Comparison of ENCODE assay signal across 8 mouse cellular contexts in genomic region chr8:26352541-26353010, GRCm38 (mm10).
DNase-seq lines count a peak whose midpoint lies in the region; ATAC-seq and TF ChIP-seq lines count a peak whose summit lies in the region.

No protein-coding gene starts in this region.

- H3K4me3 ChIP-seq in layer of hippocampus, adult 2 months, result peak overlapping the region; percentile 53
- H3K4me3 ChIP-seq in embryonic facial prominence, embryonic 15.5 days (replicated peaks), result peak overlapping the region; percentile 32
- H3K4me3 ChIP-seq in heart, embryonic 15.5 days, result peak overlapping the region; percentile 45
- H3K4me3 ChIP-seq in kidney, embryonic 16.5 days (ENCODE audit: low read length), result peak overlapping the region; percentile 34

- peaks cover 22% of the 10 kb centered on the region for H3K4me1 ChIP-seq in embryonic facial prominence, embryonic 15.5 days
- H3K4me1 ChIP-seq in heart, embryonic 15.5 days (replicated peaks), result peaks cover 28% of the 10 kb centered on the region
- H3K4me1 ChIP-seq in kidney, embryonic 16.5 days (ENCODE audit: insufficient read depth, low read length), result peaks cover 41% of the 10 kb centered on the region

- H3K27me3 ChIP-seq in embryonic facial prominence, embryonic 15.5 days, result no peaks in the 10 kb centered on the region
- H3K27me3 ChIP-seq in heart, embryonic 15.5 days, result no peaks in the 10 kb centered on the region
- no peaks in the 10 kb centered on the region for H3K27me3 ChIP-seq in kidney, embryonic 16.5 days (ENCODE audit: insufficient read depth, low read length)

- H3K4me2 ChIP-seq in embryonic facial prominence, embryonic 15.5 days (replicated peaks), result peak overlapping the region; percentile 64
- peak overlapping the region; percentile 88 for H3K4me2 ChIP-seq in heart, embryonic 15.5 days
- H3K4me2 ChIP-seq in kidney, embryonic 16.5 days (replicated peaks; ENCODE audit: low read depth, low read length), result peak overlapping the region; percentile 53

- 9% methylated on average over 9 of the region's 9 CpGs for WGBS in embryonic facial prominence, embryonic 15.5 days
- WGBS in heart, embryonic 15.5 days, result 12% methylated on average over 9 of the region's 9 CpGs
- WGBS in kidney, embryonic 16.5 days, result 16% methylated on average over 9 of the region's 9 CpGs

- H3K27ac ChIP-seq in layer of hippocampus, adult 2 months, result no peak overlapping the region
- H3K27ac ChIP-seq in embryonic facial prominence, embryonic 15.5 days (replicated peaks), result peak overlapping the region; percentile 96
- H3K27ac ChIP-seq in heart, embryonic 15.5 days, result peak overlapping the region; percentile 94
- H3K27ac ChIP-seq in kidney, embryonic 16.5 days (ENCODE audit: low read length), result peak overlapping the region; percentile 85

- ATAC-seq in embryonic facial prominence, embryonic 15.5 days (ENCODE audit: insufficient number of reproducible peaks, low FRiP score, low TSS enrichment, low read depth), result peak; percentile 89
- peak; percentile 89 for ATAC-seq in heart, embryonic 15.5 days (replicated peaks; ENCODE audit: insufficient number of reproducible peaks, insufficient read depth, low FRiP score, low read depth)
- peak; percentile 86 for ATAC-seq in kidney, embryonic 16.5 days (ENCODE audit: low FRiP score, low TSS enrichment)

- no peak for TF ChIP-seq CTCF in layer of hippocampus, adult 2 months (conservative IDR thresholded peaks at IDR 0.05)

- no peaks in the 10 kb centered on the region for H3K9me3 ChIP-seq in embryonic facial prominence, embryonic 15.5 days (replicated peaks)
- no peaks in the 10 kb centered on the region for H3K9me3 ChIP-seq in heart, embryonic 15.5 days (replicated peaks)
- H3K9me3 ChIP-seq in kidney, embryonic 16.5 days (ENCODE audit: low read length), result no peaks in the 10 kb centered on the region

- no peak overlapping the region for H3K9ac ChIP-seq in embryonic facial prominence, embryonic 15.5 days
- peak overlapping the region; percentile 38; the same call in 1 of the 2 replicates for H3K9ac ChIP-seq in heart, embryonic 15.5 days
- H3K9ac ChIP-seq in kidney, embryonic 16.5 days (replicated peaks; ENCODE audit: low read length), result no peak overlapping the region; the same call in 1 of the 2 replicates

- no peak for DNase-seq in layer of hippocampus, adult 2 months (ENCODE audit: low spot score in 2 of 2)
- DNase-seq in layer of hippocampus, adult 9-10 months (ENCODE audit: low spot score), result no peak
- DNase-seq in mesoderm, embryonic 11.5 days (ENCODE audit: low read depth, low spot score), result peak; percentile 66
- DNase-seq in urinary bladder, postnatal 4 days (ENCODE audit: low spot score in 2 of 2), result peak; percentile 75 to 81
- DNase-seq in frontal cortex, postnatal 14 days (ENCODE audit: low spot score in 2 of 2), result no peak

- no peaks in the 10 kb centered on the region for H3K36me3 ChIP-seq in embryonic facial prominence, embryonic 15.5 days
- H3K36me3 ChIP-seq in heart, embryonic 15.5 days, result no peaks in the 10 kb centered on the region
- H3K36me3 ChIP-seq in kidney, embryonic 16.5 days (ENCODE audit: insufficient read depth, low read length), result no peaks in the 10 kb centered on the region

Comparison
In these comparisons a context has a peak if more than half of its experiments do, and no peak if none do; other contexts are left out.
1. DNase-seq: peak in mesoderm, embryonic 11.5 days (single experiment) and urinary bladder, postnatal 4 days (2 of 2); none in layer of hippocampus, adult 2 months (0 of 2), layer of hippocampus, adult 9-10 months (single experiment) and frontal cortex, postnatal 14 days (0 of 2).
2. Peak in every context shown above with its lines, with median percentiles within 50 percentile points of each other: H3K4me3 ChIP-seq, ATAC-seq and H3K4me2 ChIP-seq.